Mouse (Mus musculus): Measurements from ENCODE around the gene Dnah7b. TPM values are rescaled to one million over a fixed set of nuclear protein-coding genes. Genes with fewer than 3 reads are reported as not detected.
"Not testable (repeated sequence)": the region's sequence is repeated elsewhere in the genome, so short reads cannot be mapped to it uniquely, and the experiment has no call there.

Gene Dnah7b
- polyA plus RNA-seq, 1 experiment from 2014 or later, result 2.2 TPM

DNA sequence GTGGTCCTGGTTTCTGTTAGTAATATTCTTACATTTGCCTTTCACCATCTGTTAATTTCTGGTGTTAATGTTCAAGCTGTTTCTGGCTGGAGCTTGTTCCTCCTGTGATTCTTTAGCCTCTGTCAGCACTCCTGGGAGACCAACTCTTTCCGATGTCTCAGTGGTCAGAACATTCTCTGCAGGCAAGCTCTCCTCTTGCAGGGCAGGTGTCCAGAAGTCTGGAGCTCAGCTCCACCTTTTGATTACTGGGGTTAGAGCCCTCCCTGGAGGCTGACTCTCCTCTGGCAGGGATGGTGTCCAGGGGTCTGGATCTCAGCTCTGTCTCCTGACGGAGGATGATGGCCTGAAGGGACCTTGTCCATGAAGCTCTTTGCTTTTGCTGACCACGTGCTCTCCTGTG, 314.5 kb downstream of the Dnah7b start:
- H3K36me3 ChIP-seq; H3K9me3 ChIP-seq; ATAC-seq (ENCODE audit: low FRiP score, low read depth); H3K4me1 ChIP-seq; H3K4me2 ChIP-seq (replicated peaks); H3K27me3 ChIP-seq; H3K9ac ChIP-seq; H3K4me3 ChIP-seq; H3K27ac ChIP-seq: not testable (repeated sequence)
- WGBS, result 85% methylated on average over 3 of the region's 3 CpGs

- H3K9me3 ChIP-seq; H3K36me3 ChIP-seq; H3K4me2 ChIP-seq (replicated peaks); H3K27me3 ChIP-seq; H3K4me3 ChIP-seq; ATAC-seq (ENCODE audit: low FRiP score, low read depth); H3K9ac ChIP-seq; H3K4me1 ChIP-seq; H3K27ac ChIP-seq: not testable (repeated sequence)
- WGBS, result 75% methylated on average over 3 of the region's 4 CpGs
These were observed 328.7 kb downstream of the Dnah7b start for GRCm38 (mm10) chr1:46394681-46395297.

- no peak overlapping the region for H3K4me2 ChIP-seq (replicated peaks)
- 84% methylated on average over 6 of the region's 6 CpGs for whole genome bisulfite sequencing
- H3K4me3 ChIP-seq, result no peak overlapping the region
- H3K27ac ChIP-seq, result no peak overlapping the region
- ATAC-seq (ENCODE audit: low FRiP score, low read depth), result no peak
- no peaks in the 10 kb centered on the region for H3K4me1 ChIP-seq
- no peaks in the 10 kb centered on the region for H3K36me3 ChIP-seq
- H3K9ac ChIP-seq, result no peak overlapping the region
- H3K9me3 ChIP-seq, result no peaks in the 10 kb centered on the region
- H3K27me3 ChIP-seq, result no peaks in the 10 kb centered on the region
These were observed 342.4 kb downstream of the Dnah7b start for GRCm38 (mm10) chr1:46408324-46409115.

DNA sequence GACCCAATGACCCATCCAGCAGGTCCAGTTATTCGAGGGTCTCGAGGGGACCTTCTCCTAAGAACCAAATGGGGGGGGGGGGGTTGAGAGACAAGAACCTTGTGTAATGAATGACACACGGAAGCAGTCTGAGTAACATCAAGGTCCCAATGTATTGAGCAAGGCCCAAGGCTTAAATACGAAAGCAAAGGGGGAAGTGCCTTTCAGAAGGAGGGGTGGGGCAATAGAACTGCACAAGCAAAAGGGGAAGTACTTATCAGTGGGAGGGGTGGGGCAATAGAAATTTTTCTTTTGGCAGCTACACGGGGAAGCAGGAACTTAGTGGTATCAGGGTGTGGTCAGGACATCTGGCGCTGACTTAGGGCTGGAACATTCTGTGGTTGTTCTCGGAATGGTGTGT, 348.7 kb downstream of the Dnah7b start:
- H3K4me2 ChIP-seq (replicated peaks); H3K36me3 ChIP-seq; H3K4me3 ChIP-seq; H3K27ac ChIP-seq; H3K27me3 ChIP-seq; ATAC-seq (ENCODE audit: low FRiP score, low read depth); H3K4me1 ChIP-seq; H3K9ac ChIP-seq; H3K9me3 ChIP-seq: not testable (repeated sequence)
- WGBS, result 84% methylated on average over 7 of the region's 7 CpGs

GRCm38 (mm10) chr1:46416946-46417345, 350.8 kb downstream of the Dnah7b start:
- ATAC-seq (ENCODE audit: low FRiP score, low read depth); H3K9me3 ChIP-seq: not testable (repeated sequence)

DNA sequence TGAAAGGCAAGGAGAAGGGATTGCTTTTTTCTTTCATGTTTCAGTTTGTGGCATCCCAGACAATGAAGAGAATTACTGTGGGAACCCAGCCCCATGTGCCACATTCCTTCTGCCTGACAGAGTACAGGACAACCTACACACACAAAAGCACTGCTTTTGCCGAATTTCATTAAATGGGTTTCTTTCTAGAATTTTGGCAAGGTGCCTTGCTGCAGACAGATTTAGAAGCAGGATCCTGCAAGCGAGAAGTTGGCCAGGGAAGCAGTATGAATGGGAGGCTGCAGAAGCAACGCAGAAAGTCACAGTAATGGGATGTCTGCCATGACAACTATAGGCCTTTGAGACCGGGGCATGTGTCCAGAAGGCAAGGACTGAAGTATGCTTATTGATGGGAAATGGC, 352.9 kb downstream of the Dnah7b start:
- 61% methylated on average over 4 of the region's 4 CpGs for WGBS
- H3K27ac ChIP-seq; H3K4me3 ChIP-seq; H3K9ac ChIP-seq; H3K36me3 ChIP-seq; H3K9me3 ChIP-seq; H3K4me1 ChIP-seq; H3K27me3 ChIP-seq; H3K4me2 ChIP-seq (replicated peaks): not testable (repeated sequence)
- ATAC-seq (ENCODE audit: low FRiP score, low read depth), result peak; percentile 44; the same call in 1 of the 2 replicates

More at GRCm38 (mm10) chr1:46416946-46417345, 350.8 kb downstream of the Dnah7b start:
- not testable (repeated sequence) for H3K27ac ChIP-seq; H3K9ac ChIP-seq; H3K27me3 ChIP-seq; H3K36me3 ChIP-seq; H3K4me3 ChIP-seq; H3K4me1 ChIP-seq; H3K4me2 ChIP-seq (replicated peaks)
- WGBS, result 13% methylated on average over 3 of the region's 3 CpGs

Other genes with a start within 250 kb of the Dnah7b start
- not detected in 2 replicates for gene Gm5269, start 176.0 kb upstream of the Dnah7b start, polyA plus RNA-seq (2015; fragmentation: Nextera tagmentation; extraction: Ambion mirVana)
- 29.7 and 31.4 TPM in 2 replicates for gene Slc40a1, start 139.8 kb upstream of the Dnah7b start, polyA plus RNA-seq (2015; fragmentation: Nextera tagmentation; extraction: Ambion mirVana)

All from limb, embryonic 13.5 days (tissue).